Mouse (Mus musculus): ENCODE data around the gene Asap2. TPM values are rescaled to one million over a fixed set of nuclear protein-coding genes. Genes with fewer than 3 reads are reported as not detected.

Gene Asap2
- total RNA-seq, 2 experiments from 2014 or later: 14.8 TPM

GRCm38 (mm10) chr12:21234560-21234959, 244.3 kb downstream of the Asap2 start:
- intact Hi-C loops (cut with DNase I): no loop called here

DNA sequence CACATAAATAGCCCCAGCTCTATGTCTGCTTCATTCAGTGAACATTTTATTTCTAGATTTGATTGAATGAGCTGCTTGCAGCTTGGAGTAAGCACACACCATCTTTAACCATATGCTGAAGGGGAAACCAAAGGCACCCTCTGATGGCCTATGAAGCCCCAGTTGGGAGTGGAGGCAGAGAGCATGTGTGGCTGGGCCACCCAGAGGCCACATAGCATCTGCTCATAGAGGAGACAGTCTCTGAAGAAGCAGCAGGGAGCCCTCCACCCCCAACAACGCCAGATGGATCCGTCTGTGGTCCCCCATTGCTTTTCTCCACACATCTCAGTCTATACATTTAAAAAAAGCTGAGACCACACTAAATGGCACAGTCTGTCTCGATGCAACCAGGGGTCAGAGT, 251.7 kb downstream of the Asap2 start:
- intact Hi-C loops (cut with DNase I): no loop called here
- no peak for DNase-seq

More at GRCm38 (mm10) chr12:21234560-21234959, 244.3 kb downstream of the Asap2 start:
- DNase-seq: no peak

DNA sequence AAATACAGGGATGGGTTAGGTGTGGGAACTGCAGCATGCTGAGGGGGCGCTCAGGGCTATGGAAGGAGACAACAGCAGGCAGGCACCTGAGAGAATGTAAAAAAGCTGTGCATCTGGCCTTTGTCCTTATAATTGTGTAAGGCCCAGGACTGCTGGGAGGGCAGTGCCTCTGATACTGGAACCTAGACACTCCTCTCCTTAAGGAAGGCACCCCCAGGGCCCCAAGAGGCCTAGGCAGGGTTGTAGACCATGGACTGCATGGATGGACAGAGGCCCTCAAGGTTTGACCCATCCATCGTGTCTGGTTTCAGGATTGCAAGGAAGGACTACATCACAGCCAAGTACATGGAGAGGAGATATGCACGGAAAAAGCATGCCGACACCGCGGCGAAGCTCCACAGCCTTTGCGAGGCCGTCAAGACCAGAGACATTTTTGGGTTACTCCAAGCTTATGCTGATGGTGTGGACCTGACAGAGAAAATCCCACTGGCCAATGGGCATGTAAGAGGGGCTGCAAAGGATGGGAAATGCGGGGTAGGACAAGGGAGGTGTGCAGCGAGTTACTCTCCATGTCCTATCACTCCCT, 254.2 kb downstream of the Asap2 start:
- no peak for DNase-seq
- intact Hi-C loops (cut with DNase I): no loop called here

- no peak for DNase-seq
- intact Hi-C loops (cut with DNase I): no loop called here
Measured at GRCm38 (mm10) chr12:21247711-21248392, 257.6 kb downstream of the Asap2 start.

DNA sequence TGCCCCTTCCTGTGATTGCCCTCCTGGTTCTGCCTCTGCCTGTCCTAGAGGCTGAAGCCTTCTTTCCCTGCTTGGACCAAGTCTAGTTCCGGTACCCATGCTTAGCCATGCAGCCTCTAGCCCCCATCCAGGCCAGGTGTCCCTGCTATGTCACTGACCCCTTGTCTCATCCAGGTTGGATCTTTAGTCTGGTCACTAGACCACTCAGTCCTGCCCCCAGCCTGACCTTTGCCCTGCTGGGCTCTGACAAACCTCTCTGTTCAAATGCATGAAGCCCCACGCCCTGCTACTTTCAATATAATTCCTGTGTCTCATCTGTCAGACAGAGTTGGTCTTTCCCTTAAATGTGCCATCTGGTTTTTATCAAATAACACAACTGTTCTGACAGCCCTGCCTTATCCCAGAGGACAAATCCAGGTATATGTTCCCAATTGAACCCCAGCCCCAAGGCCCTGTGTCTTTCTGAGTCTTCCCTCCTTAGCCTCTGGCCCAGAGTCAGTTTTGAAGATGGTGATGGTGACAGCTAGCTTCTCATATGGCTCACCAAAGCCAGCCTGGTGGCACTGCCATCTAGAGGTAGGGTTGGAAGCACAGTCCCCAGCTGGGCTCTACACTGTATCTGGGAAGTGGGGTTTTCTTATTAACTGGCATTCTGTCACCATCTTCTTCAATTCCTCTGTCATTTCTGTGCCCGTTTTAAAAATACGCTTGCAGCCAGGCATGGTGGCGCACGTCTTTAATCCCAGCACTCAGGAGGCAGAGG, 270.4 kb downstream of the Asap2 start:
- peak in 1 of 2 experiments; percentile 19 for DNase-seq
- intact Hi-C loops (cut with DNase I): loop anchor here (10.0 kb wide), 1 partner anchor 146 kb away; no protein-coding TSS in a partner anchor

- no peak for DNase-seq
- intact Hi-C loops (cut with DNase I): loop anchor here (10.0 kb wide), 1 partner anchor 147 kb away; no protein-coding TSS in a partner anchor
Measured at GRCm38 (mm10) chr12:21261521-21261920, 271.3 kb downstream of the Asap2 start.

- DNase-seq: no peak
- intact Hi-C loops (cut with DNase I): loop anchor here (2.0 to 10.0 kb wide), 2 partner anchors 36 to 148 kb away; no protein-coding TSS in a partner anchor
Measured at GRCm38 (mm10) chr12:21263256-21263655, 273.0 kb downstream of the Asap2 start.

- intact Hi-C loops (cut with DNase I): loop anchor here (10.0 kb wide), 1 partner anchor 149 kb away; no protein-coding TSS in a partner anchor
- DNase-seq: peak; percentile 50 to 58
Measured at GRCm38 (mm10) chr12:21264241-21264640, 274.0 kb downstream of the Asap2 start.

- intact Hi-C loops (cut with DNase I): loop anchor here (5.0 to 10.0 kb wide), 2 partner anchors 150 to 188 kb away; no protein-coding TSS in a partner anchor
- DNase-seq: no peak
Measured at GRCm38 (mm10) chr12:21264970-21265369, 274.7 kb downstream of the Asap2 start.

DNA sequence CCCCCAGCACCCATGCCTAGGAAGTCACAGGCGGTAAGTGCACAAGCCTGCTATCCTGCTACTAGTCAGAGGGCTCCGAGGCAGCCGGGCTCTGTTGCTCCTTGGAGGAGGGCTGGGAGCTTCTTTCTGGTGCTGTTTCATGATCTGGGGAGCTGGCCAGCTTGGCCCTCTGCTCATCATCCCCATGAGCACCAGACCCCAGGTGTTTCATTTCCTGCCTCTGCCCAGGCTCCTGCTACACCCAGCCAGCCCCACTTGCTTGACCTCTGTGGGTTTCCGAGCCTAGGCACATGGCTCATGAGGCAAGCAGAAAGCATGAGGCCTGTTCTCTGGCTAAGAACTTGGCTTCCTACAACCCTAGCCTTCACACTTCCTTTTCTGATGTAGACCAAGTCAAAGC, 275.2 kb downstream of the Asap2 start:
- intact Hi-C loops (cut with DNase I): loop anchor here (5.0 to 10.0 kb wide), 2 partner anchors 151 to 188 kb away; no protein-coding TSS in a partner anchor
- no peak for DNase-seq

GRCm38 (mm10) chr12:21265946-21266783, 275.9 kb downstream of the Asap2 start:
- peak; percentile 65 to 73 for DNase-seq
- intact Hi-C loops (cut with DNase I): loop anchor here (5.0 to 10.0 kb wide), 2 partner anchors 151 to 189 kb away; no protein-coding TSS in a partner anchor

DNA sequence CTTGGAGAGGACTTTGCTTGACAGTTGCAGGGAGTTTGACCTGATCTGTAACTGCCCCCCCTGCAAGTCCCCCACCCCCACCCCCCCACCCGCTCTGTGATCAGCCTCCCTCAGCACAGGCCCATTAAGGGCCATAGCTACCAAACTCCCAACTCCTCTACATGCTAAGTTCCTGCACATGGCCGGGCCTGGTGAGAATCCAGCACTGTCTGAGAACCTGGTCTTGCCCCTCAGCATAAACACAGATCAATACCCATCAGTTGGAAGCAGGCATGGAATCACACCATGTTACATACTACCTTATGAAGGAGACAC, 276.5 kb downstream of the Asap2 start:
- DNase-seq: no peak
- intact Hi-C loops (cut with DNase I): loop anchor here (5.0 to 10.0 kb wide), 2 partner anchors 152 to 189 kb away; no protein-coding TSS in a partner anchor

- no peak for DNase-seq
- intact Hi-C loops (cut with DNase I): loop anchor here (5.0 to 10.0 kb wide), 2 partner anchors 153 to 191 kb away; no protein-coding TSS in a partner anchor
Measured at GRCm38 (mm10) chr12:21268083-21268616, 277.9 kb downstream of the Asap2 start.

- intact Hi-C loops (cut with DNase I): no loop called here
- no peak for DNase-seq
Measured at GRCm38 (mm10) chr12:21274446-21274845, 284.2 kb downstream of the Asap2 start.

GRCm38 (mm10) chr12:21277352-21277864, 287.1 kb downstream of the Asap2 start:
- DNase-seq: no peak
- intact Hi-C loops (cut with DNase I): no loop called here

GRCm38 (mm10) chr12:21284761-21285441, 294.6 kb downstream of the Asap2 start, which contains the start of gene Cpsf3:
Cpsf3 (plus strand) TSS chr12:21285391.
- DNase-seq: no peak
- intact Hi-C loops (cut with DNase I): no loop called here

GRCm38 (mm10) chr12:21285508-21286242, 295.4 kb downstream of the Asap2 start:
- no peak for DNase-seq
- intact Hi-C loops (cut with DNase I): no loop called here

DNA sequence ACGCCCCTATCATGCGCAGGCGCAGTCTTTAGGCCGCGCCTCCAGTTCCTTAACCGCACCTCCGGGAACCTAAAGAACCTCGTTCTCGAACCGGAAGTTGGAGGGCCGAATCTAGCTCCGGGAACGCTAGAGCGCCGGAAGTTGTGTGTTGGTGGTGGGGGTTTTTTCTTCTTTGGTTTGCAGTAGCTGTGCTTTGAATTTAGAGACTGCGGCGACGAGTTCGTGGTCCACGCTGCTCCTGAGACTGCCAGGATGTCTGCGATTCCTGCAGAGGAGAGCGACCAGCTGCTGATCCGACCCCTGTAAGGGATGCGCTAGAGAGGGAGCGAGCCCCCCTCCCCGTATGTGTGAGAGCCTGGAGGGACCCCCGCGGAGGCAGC, 296.0 kb downstream of the Asap2 start, which contains the start of gene Itgb1bp1:
TSS of gene Itgb1bp1 (minus strand) at position 42 of the 380 bp plus-strand sequence.
- peak; percentile 99 to 100 for DNase-seq
- intact Hi-C loops (cut with DNase I): no loop called here
